Mouse (Mus musculus) MEL (cell line): ENCODE measurements around the gene Olfr913. TPM values are rescaled to one million over a fixed set of nuclear protein-coding genes. Genes with fewer than 3 reads are reported as not detected.

ENCODE experiments used
- polyA plus RNA-seq, 2 experiments: library from polyadenylated mRNA; stranded (reverse) in 1 of 2; unstranded in 1 of 2; fragments of >175 nt in 1 of 2; fragments of >200 nt in 1 of 2; gene quantifications; 2 replicates each; pipeline versions ENCODE4 v1.2.1 to v1.2.4; 2012; ENCODE audit warnings: low replicate concordance in 2 of 2, low read depth in 1 of 2; ENCODE audit not compliant: insufficient read length in 2 of 2, insufficient read depth in 1 of 2, missing spikeins in 1 of 2
- total RNA-seq: library from RNA; depleted of rRNA; stranded (reverse); fragments of 300-350 nt; gene quantifications from 2 replicates; pipeline ENCODE4 v1.2.3, GENCODE M21; 2012; rRNA removed

Gene Olfr913
- total and polyA plus RNA-seq, 3 experiments = not detected

Other genes starting within 250 kb of the Olfr913 start
- gene Olfr898, start 244.3 kb upstream of the Olfr913 start, total RNA-seq = not detected in 2 replicates
- gene Olfr898, start 244.3 kb upstream of the Olfr913 start, polyA plus RNA-seq = not detected
- gene Olfr250, start 225.9 kb upstream of the Olfr913 start, total RNA-seq = not detected in 2 replicates
- gene Olfr250, start 225.9 kb upstream of the Olfr913 start, polyA plus RNA-seq = not detected
- gene Olfr251, start 215.7 kb upstream of the Olfr913 start, total RNA-seq = not detected in 2 replicates
- gene Olfr251, start 215.7 kb upstream of the Olfr913 start, polyA plus RNA-seq = not detected
- gene Olfr147, start 191.1 kb upstream of the Olfr913 start, total RNA-seq = not detected in 2 replicates
- gene Olfr147, start 191.1 kb upstream of the Olfr913 start, polyA plus RNA-seq = not detected
- not detected in 2 replicates for gene Olfr901, start 163.3 kb upstream of the Olfr913 start, total RNA-seq
- not detected for gene Olfr901, start 163.3 kb upstream of the Olfr913 start, polyA plus RNA-seq
- gene Olfr902, start 145.1 kb upstream of the Olfr913 start, total RNA-seq = not detected in 2 replicates
- gene Olfr902, start 145.1 kb upstream of the Olfr913 start, polyA plus RNA-seq = not detected
- gene Olfr904, start 129.6 kb upstream of the Olfr913 start, total RNA-seq = not detected in 2 replicates
- not detected for gene Olfr904, start 129.6 kb upstream of the Olfr913 start, polyA plus RNA-seq
- gene Olfr905, start 121.7 kb upstream of the Olfr913 start, total RNA-seq = not detected in 2 replicates
- under 1 TPM in 1 of 2 experiments, not detected in 1; 0.01 TPM for gene Olfr905, start 121.7 kb upstream of the Olfr913 start, polyA plus RNA-seq
- gene Olfr906, start 105.7 kb upstream of the Olfr913 start, total RNA-seq = not detected in 2 replicates
- not detected for gene Olfr906, start 105.7 kb upstream of the Olfr913 start, polyA plus RNA-seq
- gene Olfr907, start 97.0 kb upstream of the Olfr913 start, total RNA-seq = not detected in 2 replicates
- gene Olfr907, start 97.0 kb upstream of the Olfr913 start, polyA plus RNA-seq = not detected
- not detected in 2 replicates for gene Olfr911-ps1, start 71.2 kb upstream of the Olfr913 start, total RNA-seq
- gene Olfr911-ps1, start 71.2 kb upstream of the Olfr913 start, polyA plus RNA-seq = not detected
- not detected in 2 replicates for gene Olfr910, start 54.9 kb upstream of the Olfr913 start, total RNA-seq
- not detected for gene Olfr910, start 54.9 kb upstream of the Olfr913 start, polyA plus RNA-seq
- gene Olfr912, start 12.6 kb upstream of the Olfr913 start, total RNA-seq = not detected in 2 replicates
- not detected for gene Olfr912, start 12.6 kb upstream of the Olfr913 start, polyA plus RNA-seq
- gene Olfr914, start 12.3 kb downstream of the Olfr913 start, total RNA-seq = not detected in 2 replicates
- gene Olfr914, start 12.3 kb downstream of the Olfr913 start, polyA plus RNA-seq = not detected
- not detected in 2 replicates for gene Olfr916, start 67.1 kb downstream of the Olfr913 start, total RNA-seq
- gene Olfr916, start 67.1 kb downstream of the Olfr913 start, polyA plus RNA-seq = not detected
- not detected in 2 replicates for gene Olfr917, start 73.1 kb downstream of the Olfr913 start, total RNA-seq
- not detected for gene Olfr917, start 73.1 kb downstream of the Olfr913 start, polyA plus RNA-seq
- not detected in 2 replicates for gene Olfr918, start 81.8 kb downstream of the Olfr913 start, total RNA-seq
- gene Olfr918, start 81.8 kb downstream of the Olfr913 start, polyA plus RNA-seq = under 1 TPM in 1 of 2 experiments, not detected in 1; 0.03 TPM
- gene Olfr919, start 110.9 kb downstream of the Olfr913 start, total RNA-seq = not detected in 2 replicates
- not detected for gene Olfr919, start 110.9 kb downstream of the Olfr913 start, polyA plus RNA-seq
- gene Vwa5a, start 125.5 kb downstream of the Olfr913 start, total RNA-seq = 4.1 and 5.2 TPM in 2 replicates
- gene Vwa5a, start 125.5 kb downstream of the Olfr913 start, polyA plus RNA-seq = 1 to 10 TPM in 1 of 2 experiments, not detected in 1; 4.6 TPM
- gene Olfr920, start 159.5 kb downstream of the Olfr913 start, total RNA-seq = not detected in 2 replicates
- not detected for gene Olfr920, start 159.5 kb downstream of the Olfr913 start, polyA plus RNA-seq
- not detected in 2 replicates for gene Olfr921, start 180.3 kb downstream of the Olfr913 start, total RNA-seq
- gene Olfr921, start 180.3 kb downstream of the Olfr913 start, polyA plus RNA-seq = not detected
- gene Olfr922, start 221.9 kb downstream of the Olfr913 start, total RNA-seq = not detected in 2 replicates
- gene Olfr922, start 221.9 kb downstream of the Olfr913 start, polyA plus RNA-seq = not detected
- not detected in 2 replicates for gene Olfr923, start 233.8 kb downstream of the Olfr913 start, total RNA-seq
- gene Olfr923, start 233.8 kb downstream of the Olfr913 start, polyA plus RNA-seq = not detected